30 mouse cellular contexts compared by ENCODE assay signal in the genomic region with DNA sequence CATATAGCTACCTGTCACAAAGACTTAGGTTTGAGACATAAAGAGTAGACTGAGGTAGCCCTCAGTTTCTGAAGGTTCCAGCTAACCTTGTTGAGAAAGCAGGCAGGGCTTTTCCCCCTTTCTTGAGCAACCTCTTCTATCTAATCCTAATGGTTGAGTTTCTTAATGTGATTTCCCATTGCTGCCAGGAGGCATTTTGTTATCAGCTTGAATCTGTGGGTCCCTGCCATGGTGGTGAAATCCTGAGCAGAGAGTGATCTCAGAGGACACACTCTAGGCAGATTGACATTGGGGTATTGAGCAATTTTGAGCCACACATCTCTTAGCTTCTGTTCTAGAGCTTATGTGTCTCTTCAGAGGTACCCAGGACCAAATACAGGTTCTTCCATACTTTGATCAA. TPM values are rescaled to one million over a fixed set of nuclear protein-coding genes. Genes with fewer than 3 reads are reported as not detected.
DNase-seq lines count a peak whose midpoint lies in the region; TF ChIP-seq lines count a peak whose summit lies in the region.
"Had no signal": no experiment of that assay in that cellular context is flagged by ENCODE, and none has a peak within 500 bp of the region (broad histone marks: within the 10 kb centered on the region; RNA-seq: fewer than 3 reads in every experiment).

No protein-coding gene starts in this region.

- no peak overlapping the region for H3K4me3 ChIP-seq in layer of hippocampus, adult 2 months

- peak; percentile 54 for DNase-seq in heart, adult 11 months
- DNase-seq in heart, postnatal 10 days = no peak
- DNase-seq in 416B (ENCODE audit: low read depth) = peak; percentile 11
- DNase-seq in fat pad, adult 2 months (ENCODE audit: extremely low read depth, low read depth, low spot score) = peak; percentile 78
- DNase-seq in gonadal fat pad, adult 2 months (ENCODE audit: low read depth) = peak; percentile 96
- no peak for DNase-seq in layer of hippocampus, adult 2 months (ENCODE audit: low spot score in 2 of 2)
- no peak for DNase-seq in right cerebral cortex, postnatal 25 days
- no peak for DNase-seq in MN1 (ENCODE audit: low spot score)
- DNase-seq: adrenal gland, adult 2 months; adrenal gland, adult 8-10 months; adrenal gland, postnatal 10 days; adrenal gland, postnatal 14 days; adrenal gland, postnatal 25 days; adrenal gland, postnatal 36 days; B cell, adult 2 months; cerebellum, adult 11 months; cerebellum, adult 11-12 months; cerebellum, adult 18-20 months; cerebellum, adult 2 months had no signal

- no peak overlapping the region for H3K27ac ChIP-seq in layer of hippocampus, adult 2 months

- intact Hi-C loops in heart, postnatal 10 days (cut with DNase I) = no loop called here

- TF ChIP-seq CTCF in layer of hippocampus, adult 2 months (conservative IDR thresholded peaks at IDR 0.05) = no peak

RNA-seq across cellular contexts. Expression of gene Aadacl4, which starts 24.8 kb away (rescaled TPM):
- not detected for total RNA-seq in heart, postnatal 10 days (2021)
- polyA plus RNA-seq in gonadal fat pad, adult 2 months (2012; rRNA removed) = not detected in 2 replicates
- total RNA-seq in layer of hippocampus, adult 2 months (2021) = not detected
- total RNA-seq: adrenal gland, adult 18-20 months; adrenal gland, adult 2 months; adrenal gland, adult 8-10 months; adrenal gland, postnatal 10 days; adrenal gland, postnatal 14 days; adrenal gland, postnatal 25 days; adrenal gland, postnatal 36 days; adrenal gland, postnatal 4 days; CH12.LX; ES-E14; MEL had no signal
- polyA plus RNA-seq: activated CD4-positive, CD25-positive, alpha-beta regulatory T cell, adult 4 months; adrenal gland, adult 2 months; brain, embryonic 14.5 days; C2C12; CD4-positive, CD25-positive, alpha-beta regulatory T cell, adult 4 months; cerebellum, adult 2 months; G1E; Patski had no signal

RNA-seq across cellular contexts. Expression of gene Gm436, which starts 47.9 kb away (rescaled TPM):
- total RNA-seq in heart, postnatal 10 days (2021) = not detected
- polyA plus RNA-seq in gonadal fat pad, adult 2 months (2012; rRNA removed) = not detected in 2 replicates
- not detected for total RNA-seq in layer of hippocampus, adult 2 months (2021)
- total RNA-seq: adrenal gland, adult 18-20 months; adrenal gland, adult 2 months; adrenal gland, adult 8-10 months; adrenal gland, postnatal 10 days; adrenal gland, postnatal 14 days; adrenal gland, postnatal 25 days; adrenal gland, postnatal 36 days; adrenal gland, postnatal 4 days; CH12.LX; ES-E14; G1E; MEL had no signal
- polyA plus RNA-seq: activated CD4-positive, CD25-positive, alpha-beta regulatory T cell, adult 4 months; adrenal gland, adult 2 months; brain, embryonic 14.5 days; C2C12; CD4-positive, CD25-positive, alpha-beta regulatory T cell, adult 4 months; cerebellum, adult 2 months; G1E; Patski had no signal

Comparison
In these comparisons a context has a peak if more than half of its experiments do, and no peak if none do; other contexts are left out.
1. DNase-seq: peak in heart, adult 11 months (single experiment), 416B (single experiment), fat pad, adult 2 months (single experiment) and gonadal fat pad, adult 2 months (single experiment); none in heart, postnatal 10 days (0 of 2), layer of hippocampus, adult 2 months (0 of 2), right cerebral cortex, postnatal 25 days (single experiment) and MN1 (single experiment).